Mouse (Mus musculus): Measurements from ENCODE around the gene Dapk1. TPM values are rescaled to one million over a fixed set of nuclear protein-coding genes. Genes with fewer than 3 reads are reported as not detected.

The Dapk1 gene
- polyA plus RNA-seq, 1 experiment = 0.52 TPM

DNA sequence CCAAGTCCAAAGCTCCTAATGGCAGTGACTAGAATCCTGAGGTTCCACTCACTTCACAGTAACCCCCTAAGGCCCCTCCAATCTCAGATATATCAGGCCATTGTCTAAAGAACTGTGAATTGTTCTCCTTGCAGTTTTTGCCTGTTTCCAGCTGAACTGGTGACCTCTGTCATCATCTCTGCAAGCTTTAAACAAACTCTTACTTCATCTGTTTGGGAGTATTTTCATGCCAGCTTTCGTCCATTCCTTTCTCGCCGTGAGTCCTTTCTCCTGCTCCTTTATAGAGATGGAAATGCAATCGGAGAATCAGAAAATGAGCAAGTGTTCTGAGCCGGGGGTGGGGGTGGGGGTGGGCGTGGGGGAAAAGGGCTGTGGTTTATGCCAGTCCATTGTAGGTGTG, 107.4 kb downstream of the Dapk1 start:
- H3K79me2 ChIP-seq (ENCODE audit: control insufficient read depth, insufficient read depth) = no peaks in the 10 kb centered on the region
- no peak overlapping the region for H3ac ChIP-seq (ENCODE audit: control insufficient read depth, insufficient read length)
- H3K36me3 ChIP-seq (ENCODE audit: control insufficient read depth, insufficient read depth) = no peaks in the 10 kb centered on the region
- H3K27me3 ChIP-seq (ENCODE audit: control insufficient read depth, insufficient read depth, insufficient read length) = no peaks in the 10 kb centered on the region
- no peak for TF ChIP-seq MAX (IDR thresholded peaks at IDR 0.05; ENCODE audit: low read depth)
- TF ChIP-seq USF1 (IDR thresholded peaks at IDR 0.05; ENCODE audit: low read depth) = no peak
- TF ChIP-seq MYOD1 (IDR thresholded peaks at IDR 0.05; ENCODE audit: control insufficient read depth in 1 of 3, insufficient read length in 2 of 3, low read depth in 2 of 3) = no peak
- no peak for TF ChIP-seq POLR2A (IDR thresholded peaks at IDR 0.05; ENCODE audit: insufficient read length, low read depth)
- no peak for TF ChIP-seq POLR2AphosphoS2 (IDR thresholded peaks at IDR 0.05; ENCODE audit: insufficient read length, low read depth)
- no peak for TF ChIP-seq TCF3 (IDR thresholded peaks at IDR 0.05; ENCODE audit: insufficient read length, low read depth)
- no peak for TF ChIP-seq MYOG (IDR thresholded peaks at IDR 0.05; ENCODE audit: control insufficient read depth in 1 of 3, insufficient read depth in 1 of 3, insufficient read length in 2 of 3, low read depth in 2 of 3)
- no peak for TF ChIP-seq REST (IDR thresholded peaks at IDR 0.05; ENCODE audit: insufficient read depth, insufficient read length)
- TF ChIP-seq E2F4 (IDR thresholded peaks at IDR 0.05; ENCODE audit: insufficient read depth) = no peak
- no peak for TF ChIP-seq TCF12 (IDR thresholded peaks at IDR 0.05; ENCODE audit: insufficient read depth, poor library complexity, severe bottlenecking)
- H3K4me2 ChIP-seq (ENCODE audit: low read depth) = no peak overlapping the region
- no peak overlapping the region for H3K4me3 ChIP-seq

DNA sequence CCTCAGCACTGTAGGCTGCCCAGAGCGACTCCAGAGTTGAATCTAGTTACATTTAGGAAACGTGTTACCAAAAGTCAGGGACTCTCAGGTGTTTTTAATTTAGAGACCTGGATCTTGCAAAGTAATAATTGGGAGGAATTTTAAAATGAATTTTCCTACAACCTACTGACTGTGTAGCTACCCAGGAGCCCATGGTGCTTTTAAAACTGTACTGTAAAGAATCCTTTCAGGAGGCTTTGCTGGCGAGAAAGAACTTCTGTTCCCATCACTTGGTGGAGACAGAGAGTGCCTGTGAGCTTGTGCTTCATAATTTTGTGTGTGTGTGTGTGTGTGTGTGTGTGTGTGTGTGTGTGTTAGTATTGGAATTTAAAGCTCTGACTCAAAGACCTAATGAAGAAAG, 109.2 kb downstream of the Dapk1 start:
- H3K27me3 ChIP-seq (ENCODE audit: control insufficient read depth, insufficient read depth, insufficient read length) = no peaks in the 10 kb centered on the region
- no peak overlapping the region for H3K4me3 ChIP-seq
- H3ac ChIP-seq (ENCODE audit: control insufficient read depth, insufficient read length) = no peak overlapping the region
- H3K36me3 ChIP-seq (ENCODE audit: control insufficient read depth, insufficient read depth) = no peaks in the 10 kb centered on the region
- no peak overlapping the region for H3K4me2 ChIP-seq (ENCODE audit: low read depth)
- H3K79me2 ChIP-seq (ENCODE audit: control insufficient read depth, insufficient read depth) = no peaks in the 10 kb centered on the region
- TF ChIP-seq E2F4 (IDR thresholded peaks at IDR 0.05; ENCODE audit: insufficient read depth) = no peak
- TF ChIP-seq CEBPB (IDR thresholded peaks at IDR 0.05; ENCODE audit: insufficient read depth, poor library complexity, severe bottlenecking) = no peak
- TF ChIP-seq POLR2AphosphoS2 (IDR thresholded peaks at IDR 0.05; ENCODE audit: insufficient read length, low read depth) = no peak
- no peak for TF ChIP-seq SRF (IDR thresholded peaks at IDR 0.05; ENCODE audit: control insufficient read depth, insufficient read length, low read depth)
- no peak for TF ChIP-seq POLR2A (IDR thresholded peaks at IDR 0.05; ENCODE audit: insufficient read length, low read depth)
- no peak for TF ChIP-seq REST (IDR thresholded peaks at IDR 0.05; ENCODE audit: insufficient read depth, insufficient read length)
- TF ChIP-seq TCF3 (IDR thresholded peaks at IDR 0.05; ENCODE audit: insufficient read length, low read depth) = no peak
- no peak for TF ChIP-seq MAX (IDR thresholded peaks at IDR 0.05; ENCODE audit: low read depth)
- TF ChIP-seq USF1 (IDR thresholded peaks at IDR 0.05; ENCODE audit: low read depth) = no peak
- no peak for TF ChIP-seq MYOD1 (IDR thresholded peaks at IDR 0.05; ENCODE audit: control insufficient read depth in 1 of 3, insufficient read length in 2 of 3, low read depth in 2 of 3)
- TF ChIP-seq MYOG (IDR thresholded peaks at IDR 0.05; ENCODE audit: control insufficient read depth in 1 of 3, insufficient read depth in 1 of 3, insufficient read length in 2 of 3, low read depth in 2 of 3) = no peak
- TF ChIP-seq TCF12 (IDR thresholded peaks at IDR 0.05; ENCODE audit: insufficient read depth, poor library complexity, severe bottlenecking) = no peak

- no peaks in the 10 kb centered on the region for H3K36me3 ChIP-seq (ENCODE audit: control insufficient read depth, insufficient read depth)
- no peak overlapping the region for H3K4me2 ChIP-seq (ENCODE audit: low read depth)
- H3ac ChIP-seq (ENCODE audit: control insufficient read depth, insufficient read length) = no peak overlapping the region
- no peaks in the 10 kb centered on the region for H3K27me3 ChIP-seq (ENCODE audit: control insufficient read depth, insufficient read depth, insufficient read length)
- no peaks in the 10 kb centered on the region for H3K79me2 ChIP-seq (ENCODE audit: control insufficient read depth, insufficient read depth)
- H3K4me3 ChIP-seq = no peak overlapping the region
- TF ChIP-seq E2F4 (IDR thresholded peaks at IDR 0.05; ENCODE audit: insufficient read depth) (no peak), TCF12 (IDR thresholded peaks at IDR 0.05; ENCODE audit: insufficient read depth, poor library complexity, severe bottlenecking) (no peak), SRF (IDR thresholded peaks at IDR 0.05; ENCODE audit: control insufficient read depth, insufficient read length, low read depth) (no peak), CEBPB (IDR thresholded peaks at IDR 0.05; ENCODE audit: insufficient read depth, poor library complexity, severe bottlenecking) (no peak), POLR2A (IDR thresholded peaks at IDR 0.05; ENCODE audit: insufficient read length, low read depth) (no peak), REST (IDR thresholded peaks at IDR 0.05; ENCODE audit: insufficient read depth, insufficient read length) (no peak), POLR2AphosphoS2 (IDR thresholded peaks at IDR 0.05; ENCODE audit: insufficient read length, low read depth) (no peak), MYOG (IDR thresholded peaks at IDR 0.05; ENCODE audit: control insufficient read depth in 1 of 3, insufficient read depth in 1 of 3, insufficient read length in 2 of 3, low read depth in 2 of 3) (no peak)
Measured at GRCm38 (mm10) chr13:60713537-60713936, 111.8 kb downstream of the Dapk1 start.

DNA sequence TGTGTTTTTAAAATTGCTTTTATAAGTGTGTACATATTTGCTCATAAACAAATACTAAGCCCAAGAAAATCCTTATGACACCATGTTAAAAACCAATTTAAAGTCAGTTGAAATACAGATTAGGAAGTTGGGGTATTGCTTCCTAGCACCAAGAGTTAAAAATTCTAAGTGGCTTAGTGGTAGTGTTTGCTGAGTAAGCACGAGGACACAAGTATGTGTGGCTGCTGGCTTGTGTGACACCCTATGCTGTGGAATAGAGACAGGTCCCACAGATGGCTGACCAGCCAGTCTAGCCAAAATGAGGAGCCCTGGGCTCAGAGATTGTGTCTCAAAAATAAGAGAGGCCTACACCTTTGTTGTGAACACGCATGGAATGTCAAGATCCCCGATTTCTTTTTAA, 114.4 kb downstream of the Dapk1 start:
- H3K36me3 ChIP-seq (ENCODE audit: control insufficient read depth, insufficient read depth) = no peaks in the 10 kb centered on the region
- no peak overlapping the region for H3K4me2 ChIP-seq (ENCODE audit: low read depth)
- no peak for TF ChIP-seq TCF3 (IDR thresholded peaks at IDR 0.05; ENCODE audit: insufficient read length, low read depth)
- TF ChIP-seq SRF (IDR thresholded peaks at IDR 0.05; ENCODE audit: control insufficient read depth, insufficient read length, low read depth) = no peak
- no peak for TF ChIP-seq TCF12 (IDR thresholded peaks at IDR 0.05; ENCODE audit: insufficient read depth, poor library complexity, severe bottlenecking)
- TF ChIP-seq MYOG (IDR thresholded peaks at IDR 0.05; ENCODE audit: control insufficient read depth in 1 of 3, insufficient read depth in 1 of 3, insufficient read length in 2 of 3, low read depth in 2 of 3) = no peak
- TF ChIP-seq MAX (IDR thresholded peaks at IDR 0.05; ENCODE audit: low read depth) = no peak
- no peak for TF ChIP-seq POLR2A (IDR thresholded peaks at IDR 0.05; ENCODE audit: insufficient read length, low read depth)
- TF ChIP-seq E2F4 (IDR thresholded peaks at IDR 0.05; ENCODE audit: insufficient read depth) = no peak
- TF ChIP-seq REST (IDR thresholded peaks at IDR 0.05; ENCODE audit: insufficient read depth, insufficient read length) = no peak
- TF ChIP-seq USF1 (IDR thresholded peaks at IDR 0.05; ENCODE audit: low read depth) = no peak
- no peak for TF ChIP-seq POLR2AphosphoS2 (IDR thresholded peaks at IDR 0.05; ENCODE audit: insufficient read length, low read depth)
- TF ChIP-seq MYOD1 (IDR thresholded peaks at IDR 0.05; ENCODE audit: control insufficient read depth in 1 of 3, insufficient read length in 2 of 3, low read depth in 2 of 3) = no peak
- no peak overlapping the region for H3ac ChIP-seq (ENCODE audit: control insufficient read depth, insufficient read length)
- H3K79me2 ChIP-seq (ENCODE audit: control insufficient read depth, insufficient read depth) = no peaks in the 10 kb centered on the region
- no peaks in the 10 kb centered on the region for H3K27me3 ChIP-seq (ENCODE audit: control insufficient read depth, insufficient read depth, insufficient read length)
- H3K4me3 ChIP-seq = no peak overlapping the region

- Histone ChIP-seq H3K27me3 (ENCODE audit: control insufficient read depth, insufficient read depth, insufficient read length) (no peaks in the 10 kb centered on the region), H3K36me3 (ENCODE audit: control insufficient read depth, insufficient read depth) (no peaks in the 10 kb centered on the region), H3K4me2 (ENCODE audit: low read depth) (no peak overlapping the region), H3K4me3 (no peak overlapping the region), H3K79me2 (ENCODE audit: control insufficient read depth, insufficient read depth) (no peaks in the 10 kb centered on the region), H3ac (ENCODE audit: control insufficient read depth, insufficient read length) (no peak overlapping the region)
- TF ChIP-seq CEBPB (IDR thresholded peaks at IDR 0.05; ENCODE audit: insufficient read depth, poor library complexity, severe bottlenecking) (no peak), MYOG (IDR thresholded peaks at IDR 0.05; ENCODE audit: control insufficient read depth in 1 of 3, insufficient read depth in 1 of 3, insufficient read length in 2 of 3, low read depth in 2 of 3) (no peak), MYOD1 (IDR thresholded peaks at IDR 0.05; ENCODE audit: control insufficient read depth in 1 of 3, insufficient read length in 2 of 3, low read depth in 2 of 3) (no peak), POLR2AphosphoS2 (IDR thresholded peaks at IDR 0.05; ENCODE audit: insufficient read length, low read depth) (no peak), MAX (IDR thresholded peaks at IDR 0.05; ENCODE audit: low read depth) (no peak), SRF (IDR thresholded peaks at IDR 0.05; ENCODE audit: control insufficient read depth, insufficient read length, low read depth) (no peak), USF1 (IDR thresholded peaks at IDR 0.05; ENCODE audit: low read depth) (no peak), E2F4 (IDR thresholded peaks at IDR 0.05; ENCODE audit: insufficient read depth) (no peak), POLR2A (IDR thresholded peaks at IDR 0.05; ENCODE audit: insufficient read length, low read depth) (no peak), REST (IDR thresholded peaks at IDR 0.05; ENCODE audit: insufficient read depth, insufficient read length) (no peak), TCF12 (IDR thresholded peaks at IDR 0.05; ENCODE audit: insufficient read depth, poor library complexity, severe bottlenecking) (no peak), TCF3 (IDR thresholded peaks at IDR 0.05; ENCODE audit: insufficient read length, low read depth) (no peak)
Measured at GRCm38 (mm10) chr13:60717421-60717820, 115.7 kb downstream of the Dapk1 start.
